Mouse (Mus musculus) liver, embryonic 14.5 days (tissue): ENCODE measurements around the gene Guca2b. TPM values are rescaled to one million over a fixed set of nuclear protein-coding genes. Genes with fewer than 3 reads are reported as not detected.

Source experiments
- ATAC-seq: fragments of 200-750 bp; cut with Nextera tagmentation; 2 replicates; pipeline ENCODE4 v1.8.0; 2017; ENCODE audit warnings: moderate number of reproducible peaks, mild to moderate bottlenecking, moderate library complexity; ENCODE audit not compliant: insufficient read depth
- DNase-seq, 3 experiments: peaks; one replicate each; pipeline ENCODE4 v3.0.0-alpha.2; 2012 to 2013; ENCODE audit warnings: low read depth in 3 of 3, low spot score in 3 of 3
- H3K27ac ChIP-seq: fragments of 300-500 bp; sonication (generic); 2 replicates; pipeline ENCODE4 v1.5.1; 2014; ENCODE audit warnings: moderate library complexity, mild to moderate bottlenecking, control low read depth, inconsistent platforms
- H3K27me3 ChIP-seq: fragments of 300-500 bp; sonication (generic); 2 replicates; pipeline ENCODE4 v1.6.1; 2014; ENCODE audit warnings: mild to moderate bottlenecking, low read length, moderate library complexity; ENCODE audit not compliant: control insufficient read depth, insufficient read depth
- H3K36me3 ChIP-seq: fragments of 300-500 bp; sonication (generic); replicated peaks from 2 replicates; pipeline ENCODE4 v1.6.1; 2014; ENCODE audit warnings: low read depth; ENCODE audit not compliant: control insufficient read depth, insufficient read depth
- H3K4me1 ChIP-seq, 2 experiments: fragments of 200-500 bp in 1 of 2; fragments of 300-500 bp in 1 of 2; sonication (generic) in 1 of 2; replicated peaks; 2 replicates each; pipeline ENCODE4 v1.6.1; 2012 to 2014; ENCODE audit warnings: antibody characterized with exemption in 1 of 2, inconsistent platforms in 1 of 2, low read length in 1 of 2; ENCODE audit not compliant: control insufficient read depth in 2 of 2, insufficient read depth in 2 of 2
- H3K4me2 ChIP-seq: fragments of 300-500 bp; sonication (generic); 2 replicates; pipeline ENCODE4 v1.6.1; 2014; ENCODE audit warnings: low read depth, mild to moderate bottlenecking, control low read depth, moderate library complexity
- H3K4me3 ChIP-seq, 2 experiments: fragments of 200-500 bp in 1 of 2; fragments of 300-500 bp in 1 of 2; sonication (generic) in 1 of 2; 2 replicates each; pipeline ENCODE4 v1.5.1; 2012 to 2014; ENCODE audit warnings: low read depth in 2 of 2, low read length in 2 of 2, mild to moderate bottlenecking in 2 of 2, control low read depth in 1 of 2, inconsistent platforms in 1 of 2, moderate library complexity in 1 of 2; ENCODE audit not compliant: insufficient read depth in 1 of 2
- H3K9ac ChIP-seq: fragments of 300-500 bp; sonication (generic); replicated peaks from 2 replicates; pipeline ENCODE4 v1.6.1; 2014; ENCODE audit warnings: mild to moderate bottlenecking, control low read depth, moderate library complexity
- H3K9me3 ChIP-seq: fragments of 300-500 bp; sonication (generic); 2 replicates; pipeline ENCODE4 v1.6.1; 2016; ENCODE audit warnings: low read length, mixed read lengths; ENCODE audit not compliant: control insufficient read depth
- CTCF ChIP-seq: IDR thresholded peaks from 2 replicates; pipeline ENCODE4 v1.5.1; 2016; ENCODE audit warnings: antibody characterized with exemption, low read depth, control low read depth
- EP300 ChIP-seq: IDR thresholded peaks from 2 replicates; pipeline ENCODE4 v1.6.1; 2016; ENCODE audit warnings: antibody characterized with exemption, low read depth
- WGBS: fragments of 180-500 bp; shearing (Covaris S2); extraction: QIAGEN DNeasy Blood & Tissue Kit; methylation state at CpG from one replicate; pipeline ENCODE4 v1.1.7; 2014; ENCODE audit not compliant: insufficient replicate concordance; 5-methylcytosine and 5-hydroxymethylcytosine counted together
- polyA plus RNA-seq, 2 experiments: library from polyadenylated mRNA; depleted of rRNA in 1 of 2; stranded (reverse) in 1 of 2; unstranded in 1 of 2; fragments of >200 nt; fragmentation: Nextera tagmentation in 1 of 2; extraction: Ambion mirVana in 1 of 2; gene quantifications; 2 replicates each; pipeline versions ENCODE4 v1.2.1 to v1.2.3; 2012 to 2014

Gene Guca2b
- polyA plus RNA-seq, 2 experiments, result 0.12 TPM; not detected in 1

DNA sequence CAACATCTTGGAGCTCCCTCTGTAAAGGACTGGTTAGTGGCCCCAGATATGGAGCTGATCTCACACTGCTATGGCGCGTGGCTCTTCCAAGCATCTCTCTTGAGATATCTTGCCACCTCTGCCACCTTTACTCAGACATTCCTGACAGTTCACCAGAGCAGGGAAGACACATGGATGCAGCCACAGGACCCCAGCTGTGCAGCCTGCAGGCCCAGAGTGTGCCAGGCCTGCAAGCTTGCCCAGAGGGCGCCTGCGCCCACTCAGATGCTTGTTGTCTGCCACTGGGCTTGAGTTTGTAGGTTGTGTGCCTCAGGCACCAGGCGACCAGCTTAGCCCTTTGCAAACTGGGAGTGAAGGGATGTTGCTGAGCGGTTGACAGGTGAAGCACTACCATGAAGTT, 12.0 kb upstream of the Guca2b start:
- H3K27me3 ChIP-seq, result no peaks in the 10 kb centered on the region
- TF ChIP-seq EP300 (no peak), CTCF (no peak)
- no peaks in the 10 kb centered on the region for H3K4me1 ChIP-seq
- no peak overlapping the region for H3K9ac ChIP-seq
- H3K4me2 ChIP-seq, result no peak overlapping the region
- H3K4me3 ChIP-seq, result no peak overlapping the region
- no peak for ATAC-seq
- H3K36me3 ChIP-seq, result no peaks in the 10 kb centered on the region
- H3K27ac ChIP-seq, result no peak overlapping the region
- DNase-seq, result no peak
- H3K9me3 ChIP-seq, result no peaks in the 10 kb centered on the region
- WGBS, result 70% methylated on average over 6 of the region's 6 CpGs

DNA sequence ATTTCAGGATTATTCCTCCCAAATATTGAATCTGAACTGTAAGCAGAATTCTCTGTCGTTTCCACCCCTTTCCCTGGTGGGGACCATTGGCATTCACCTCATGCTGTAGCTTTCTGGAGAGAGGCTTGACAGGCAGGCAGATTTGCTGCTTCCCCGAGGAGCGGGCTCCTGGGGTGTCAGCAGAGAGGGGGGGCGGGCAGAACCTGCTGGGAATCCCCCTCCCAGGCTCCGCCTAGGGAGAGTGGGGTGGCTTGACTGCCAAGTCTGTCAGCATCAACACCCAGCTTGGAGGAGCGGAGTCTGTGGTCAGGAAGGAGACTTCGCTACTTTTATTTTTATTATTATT, 11.4 kb upstream of the Guca2b start:
- DNase-seq, result no peak
- no peaks in the 10 kb centered on the region for H3K36me3 ChIP-seq
- no peak overlapping the region for H3K4me3 ChIP-seq
- 51% methylated on average over 7 of the region's 7 CpGs for WGBS
- no peaks in the 10 kb centered on the region for H3K4me1 ChIP-seq
- H3K9ac ChIP-seq, result no peak overlapping the region
- H3K4me2 ChIP-seq, result no peak overlapping the region
- TF ChIP-seq CTCF (no peak), EP300 (no peak)
- no peaks in the 10 kb centered on the region for H3K27me3 ChIP-seq
- H3K9me3 ChIP-seq, result no peaks in the 10 kb centered on the region
- no peak overlapping the region for H3K27ac ChIP-seq
- ATAC-seq, result no peak

DNA sequence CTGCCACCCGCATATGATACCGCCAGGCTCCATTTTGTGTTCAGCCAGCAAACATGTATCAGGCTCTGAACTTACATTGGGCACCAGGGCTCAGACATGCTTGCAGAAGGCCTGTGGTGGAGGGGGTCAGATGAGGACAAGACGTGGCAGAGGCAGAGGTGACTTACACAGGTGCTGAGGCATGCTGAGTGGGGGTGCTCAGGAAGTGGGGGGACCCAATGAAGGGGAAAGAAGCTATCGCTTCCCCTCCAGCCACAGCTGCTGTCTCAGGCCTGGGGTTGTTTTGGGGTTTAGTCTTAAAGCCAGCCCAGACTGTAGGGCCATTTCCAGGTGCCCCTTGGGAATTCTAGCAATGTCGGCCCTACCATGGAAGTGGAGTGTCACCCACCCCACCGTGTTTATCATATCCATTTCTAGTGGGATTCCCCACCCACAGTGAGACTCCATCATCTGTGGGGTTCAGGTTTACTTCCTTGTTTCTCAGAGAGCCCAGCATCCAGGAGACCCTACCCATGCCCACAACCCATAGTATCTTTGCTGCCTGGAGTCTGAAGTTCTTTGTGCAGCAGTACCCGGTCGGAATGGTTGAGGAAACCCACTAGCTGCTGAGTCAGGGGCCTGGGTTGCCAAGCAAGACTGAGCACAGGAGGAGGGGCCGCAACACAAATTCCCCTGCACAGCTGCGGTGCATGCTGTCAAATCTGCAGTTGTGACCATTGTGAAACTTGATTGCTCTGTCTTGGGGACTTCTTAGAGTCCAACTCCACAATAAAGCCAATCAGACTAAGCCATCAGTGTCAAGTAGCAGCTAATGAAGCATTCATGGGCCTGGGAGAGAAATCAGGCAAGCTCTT, 10.8 kb upstream of the Guca2b start:
- Histone ChIP-seq H3K27ac (no peak overlapping the region), H3K9me3 (no peaks in the 10 kb centered on the region), H3K4me1 (no peaks in the 10 kb centered on the region), H3K27me3 (no peaks in the 10 kb centered on the region), H3K4me3 (no peak overlapping the region), H3K4me2 (no peak overlapping the region), H3K9ac (no peak overlapping the region), H3K36me3 (no peaks in the 10 kb centered on the region)
- WGBS, result 61% methylated on average over 10 of the region's 10 CpGs
- DNase-seq (no peak), ATAC-seq (no peak)
- TF ChIP-seq EP300 (no peak), CTCF (no peak)

DNA sequence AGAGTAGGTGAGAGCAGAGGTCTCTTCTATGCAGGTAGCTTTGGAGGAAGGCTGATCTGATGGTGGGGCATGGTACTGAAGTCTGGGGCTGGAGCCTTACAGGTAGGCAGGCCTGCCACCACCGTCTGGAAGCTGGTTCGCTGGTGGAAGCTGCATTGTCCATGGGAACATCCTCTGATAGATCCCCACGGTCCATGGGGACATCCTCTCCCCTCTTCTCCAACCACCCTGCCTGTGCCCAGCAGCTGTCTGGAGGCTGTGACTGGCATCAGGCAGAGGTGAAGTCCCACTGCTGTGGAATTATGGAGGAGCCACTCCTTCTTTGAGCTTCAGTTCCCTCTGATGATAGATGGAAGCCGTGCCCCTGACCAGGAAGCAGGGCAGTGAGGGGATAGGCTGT, 9.8 kb upstream of the Guca2b start:
- Histone ChIP-seq H3K36me3 (no peaks in the 10 kb centered on the region), H3K4me3 (no peak overlapping the region), H3K9ac (no peak overlapping the region), H3K27ac (no peak overlapping the region), H3K4me1 (no peaks in the 10 kb centered on the region), H3K27me3 (no peaks in the 10 kb centered on the region), H3K4me2 (no peak overlapping the region), H3K9me3 (no peaks in the 10 kb centered on the region)
- DNase-seq, result no peak
- ATAC-seq, result no peak
- TF ChIP-seq CTCF (no peak), EP300 (no peak)
- WGBS, result 54% methylated on average over 4 of the region's 4 CpGs

DNA sequence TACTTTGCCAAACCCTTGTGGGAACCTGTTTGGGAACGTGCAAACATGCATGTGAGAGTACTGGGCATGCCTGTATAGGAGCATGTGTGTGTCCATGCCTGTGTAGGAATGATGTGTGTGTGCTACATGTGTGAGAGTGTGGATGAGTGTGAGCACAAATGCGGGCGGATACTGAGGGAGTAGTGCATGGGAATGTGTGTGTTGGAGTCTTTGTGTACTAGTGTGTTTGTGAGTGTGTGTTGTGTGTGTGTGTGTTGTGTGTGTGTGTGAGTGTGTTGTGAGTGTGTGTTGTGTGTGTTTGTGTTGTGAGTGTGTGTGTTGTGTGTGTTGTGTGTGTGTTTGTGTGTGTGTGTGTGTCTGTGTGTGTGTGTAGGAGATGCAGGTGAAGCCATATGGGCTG, 9.4 kb upstream of the Guca2b start:
- DNase-seq (no peak), ATAC-seq (no peak)
- 73% methylated on average over 3 of the region's 3 CpGs for WGBS
- no peak overlapping the region for H3K4me3 ChIP-seq
- H3K9me3 ChIP-seq, result no peaks in the 10 kb centered on the region
- no peak overlapping the region for H3K27ac ChIP-seq
- H3K4me1 ChIP-seq, result no peaks in the 10 kb centered on the region
- no peak overlapping the region for H3K9ac ChIP-seq
- no peak overlapping the region for H3K4me2 ChIP-seq
- H3K36me3 ChIP-seq, result no peaks in the 10 kb centered on the region
- TF ChIP-seq EP300 (no peak), CTCF (no peak)
- no peaks in the 10 kb centered on the region for H3K27me3 ChIP-seq
